Mouse (Mus musculus) adrenal gland, adult 10 weeks (tissue): Measurements from ENCODE around the gene Pdcl. TPM values are rescaled to one million over a fixed set of nuclear protein-coding genes. Genes with fewer than 3 reads are reported as not detected.

Source experiments
- polyA plus RNA-seq: library from polyadenylated mRNA; stranded (reverse); fragments of 350-450 nt; fragmentation: Illumina TruSeq; extraction: RNeasy Lipid Tissue Mini Kit (QIAGEN cat#74804); gene quantifications from one replicate; pipeline ENCODE4 v1.2.3, GENCODE M21; 2014; ENCODE audit warnings: low read depth, low replicate concordance

Pdcl gene
- polyA plus RNA-seq, result 111 TPM

DNA sequence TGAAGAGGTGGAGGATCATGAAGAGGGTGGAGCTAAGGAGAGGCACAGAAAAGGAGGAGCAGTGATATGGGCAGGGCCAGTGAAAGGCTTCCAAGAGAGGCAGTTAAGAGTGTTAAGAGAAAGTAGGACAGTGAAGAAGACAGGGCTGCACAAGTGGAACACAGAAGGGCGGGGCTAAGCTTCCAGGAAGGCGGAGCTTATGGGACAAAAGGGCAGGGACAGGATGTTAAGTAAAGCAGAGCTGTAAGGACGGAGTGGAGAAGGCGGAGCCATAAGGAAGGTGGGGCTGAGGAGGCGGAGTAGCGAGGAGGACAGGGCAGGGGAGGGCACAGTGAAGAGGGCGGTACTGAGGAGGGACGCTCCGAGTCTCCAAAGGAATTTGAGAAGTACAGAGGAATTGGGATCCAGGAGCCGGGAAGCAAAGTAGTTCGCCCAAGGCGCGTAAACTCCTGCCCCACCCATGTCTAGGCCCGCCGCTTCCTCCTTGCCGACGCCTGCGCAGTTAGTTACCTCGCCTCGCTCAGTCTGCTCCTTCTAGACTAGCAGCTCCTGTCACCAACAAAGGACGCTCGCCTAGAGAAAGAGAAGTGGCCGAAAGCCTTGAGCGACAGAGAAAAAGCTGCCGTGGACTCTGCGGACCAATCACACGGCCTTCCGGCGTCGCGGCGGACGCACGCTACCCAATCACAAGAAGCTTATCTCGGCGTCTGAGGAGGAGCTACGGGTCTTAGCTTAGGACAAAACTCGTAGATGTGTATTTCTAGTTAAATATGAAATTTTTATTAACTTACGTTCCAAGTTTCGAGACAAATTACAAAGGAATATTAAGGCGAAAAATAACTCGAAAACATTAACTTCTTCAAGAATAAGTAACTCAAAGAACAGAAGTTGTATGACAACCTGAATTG, at the start of gene Pdcl:
TSS of gene Pdcl (minus strand) at position 700 of the 908 bp plus-strand sequence.

DNA sequence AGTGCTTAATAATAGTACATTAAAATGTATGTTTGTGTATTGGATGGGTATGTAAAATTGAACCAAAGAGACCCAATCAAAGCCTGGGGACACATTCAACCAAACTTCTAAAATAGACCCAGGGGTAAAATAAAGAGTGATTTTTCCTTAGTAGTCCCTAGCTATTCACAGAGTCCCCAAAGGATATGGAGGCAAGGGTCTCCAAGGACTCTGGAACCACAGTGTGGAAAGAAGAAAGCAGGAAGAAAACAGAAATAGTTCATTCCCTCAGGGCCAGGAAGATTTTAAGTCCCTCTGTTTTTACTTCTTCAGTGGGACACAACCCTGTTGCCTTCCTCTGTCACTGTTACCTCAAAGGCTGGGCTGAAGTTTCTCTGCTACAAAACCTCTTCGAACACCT, 32.9 kb downstream of the Pdcl start, which contains the start of gene Olfr368:
TSS of gene Olfr368 (plus strand) at position 301 of the 400 bp plus-strand sequence.

Other genes with a start within 250 kb of the Pdcl start
- gene Olfr362, start 241.4 kb downstream of the Pdcl start, polyA plus RNA-seq, result not detected
- gene Olfr364-ps1, start 220.0 kb downstream of the Pdcl start, polyA plus RNA-seq, result not detected
- gene Olfr365, start 171.1 kb downstream of the Pdcl start, polyA plus RNA-seq, result not detected
- not detected for gene Olfr366, start 147.8 kb downstream of the Pdcl start, polyA plus RNA-seq
- gene Olfr368, start 32.8 kb downstream of the Pdcl start, polyA plus RNA-seq, result not detected
- gene Rc3h2, start 63.6 kb upstream of the Pdcl start, polyA plus RNA-seq, result 55.3 TPM
- gene Zbtb26, start 83.8 kb upstream of the Pdcl start, polyA plus RNA-seq, result 20.5 TPM
- gene Zbtb6, start 83.8 kb upstream of the Pdcl start, polyA plus RNA-seq, result 56.1 TPM
- 80.6 TPM for gene Rabgap1, start 83.9 kb upstream of the Pdcl start, polyA plus RNA-seq
- not detected for gene Gpr21, start 157.0 kb upstream of the Pdcl start, polyA plus RNA-seq